Mouse (Mus musculus): ENCODE measurements around the gene Rab1a. TPM values are rescaled to one million over a fixed set of nuclear protein-coding genes. Genes with fewer than 3 reads are reported as not detected.

Rab1a gene
- polyA plus RNA-seq, 1 experiment from 2014 or later: 216 TPM

GRCm38 (mm10) chr11:20187271-20187670 lies 14.0 kb upstream of the Rab1a start:
- H3K9me3 ChIP-seq (ENCODE audit: control insufficient read depth, low read length): no peaks in the 10 kb centered on the region
- H3K4me3 ChIP-seq (ENCODE audit: low read depth, low read length): no peak overlapping the region
- 72% methylated on average over 6 of the region's 6 CpGs for WGBS
- H3K9ac ChIP-seq (ENCODE audit: low read length): no peak overlapping the region
- no peaks in the 10 kb centered on the region for H3K36me3 ChIP-seq (ENCODE audit: control insufficient read depth, insufficient read depth, low read length)
- no peak for DNase-seq (ENCODE audit: low spot score)
- no peaks in the 10 kb centered on the region for H3K4me1 ChIP-seq (replicated peaks; ENCODE audit: control insufficient read depth, insufficient read depth, low read length)
- H3K27ac ChIP-seq (ENCODE audit: low read depth): no peak overlapping the region
- no peak overlapping the region for H3K4me2 ChIP-seq (ENCODE audit: low read length)
- no peaks in the 10 kb centered on the region for H3K27me3 ChIP-seq (replicated peaks; ENCODE audit: control insufficient read depth, insufficient read depth, low read length)
- ATAC-seq (replicated peaks; ENCODE audit: low FRiP score, low TSS enrichment, low read depth): no peak

GRCm38 (mm10) chr11:20193100-20193736 lies 8.0 kb upstream of the Rab1a start:
- Histone ChIP-seq H3K4me3 (ENCODE audit: low read depth, low read length) (no peak overlapping the region), H3K9ac (ENCODE audit: low read length) (no peak overlapping the region), H3K36me3 (ENCODE audit: control insufficient read depth, insufficient read depth, low read length) (no peaks in the 10 kb centered on the region), H3K27me3 (replicated peaks; ENCODE audit: control insufficient read depth, insufficient read depth, low read length) (no peaks in the 10 kb centered on the region), H3K4me1 (replicated peaks; ENCODE audit: control insufficient read depth, insufficient read depth, low read length) (no peaks in the 10 kb centered on the region), H3K9me3 (ENCODE audit: control insufficient read depth, low read length) (no peaks in the 10 kb centered on the region), H3K4me2 (ENCODE audit: low read length) (no peak overlapping the region), H3K27ac (ENCODE audit: low read depth) (no peak overlapping the region)
- ATAC-seq (replicated peaks; ENCODE audit: low FRiP score, low TSS enrichment, low read depth) (no peak), DNase-seq (ENCODE audit: low spot score) (no peak)
- WGBS: 87% methylated on average over 4 of the region's 4 CpGs

GRCm38 (mm10) chr11:20201661-20202101 lies 449 bp downstream of the Rab1a start:
- H3K4me3 ChIP-seq (ENCODE audit: low read depth, low read length): peak overlapping the region; percentile 71
- H3K27me3 ChIP-seq (replicated peaks; ENCODE audit: control insufficient read depth, insufficient read depth, low read length): no peaks in the 10 kb centered on the region
- H3K9ac ChIP-seq (ENCODE audit: low read length): peak overlapping the region; percentile 95
- ATAC-seq (replicated peaks; ENCODE audit: low FRiP score, low TSS enrichment, low read depth) (peak; percentile 10), DNase-seq (ENCODE audit: low spot score) (no peak)
- no peaks in the 10 kb centered on the region for H3K9me3 ChIP-seq (ENCODE audit: control insufficient read depth, low read length)
- peak overlapping the region; percentile 91 for H3K4me2 ChIP-seq (ENCODE audit: low read length)
- no peaks in the 10 kb centered on the region for H3K36me3 ChIP-seq (ENCODE audit: control insufficient read depth, insufficient read depth, low read length)
- WGBS: 2% methylated on average over 40 of the region's 40 CpGs
- H3K4me1 ChIP-seq (replicated peaks; ENCODE audit: control insufficient read depth, insufficient read depth, low read length): peaks cover 27% of the 10 kb centered on the region
- peak overlapping the region; percentile 96 for H3K27ac ChIP-seq (ENCODE audit: low read depth)

GRCm38 (mm10) chr11:20202299-20203011 lies 1.2 kb downstream of the Rab1a start:
- H3K9ac ChIP-seq (ENCODE audit: low read length): peak overlapping the region; percentile 95
- H3K4me1 ChIP-seq (replicated peaks; ENCODE audit: control insufficient read depth, insufficient read depth, low read length): peaks cover 27% of the 10 kb centered on the region
- ATAC-seq (replicated peaks; ENCODE audit: low FRiP score, low TSS enrichment, low read depth) (no peak), DNase-seq (ENCODE audit: low spot score) (no peak)
- H3K9me3 ChIP-seq (ENCODE audit: control insufficient read depth, low read length): no peaks in the 10 kb centered on the region
- WGBS: 47% methylated on average over 7 of the region's 7 CpGs
- H3K27me3 ChIP-seq (replicated peaks; ENCODE audit: control insufficient read depth, insufficient read depth, low read length): no peaks in the 10 kb centered on the region
- H3K4me3 ChIP-seq (ENCODE audit: low read depth, low read length): peak overlapping the region; percentile 71
- peak overlapping the region; percentile 91 for H3K4me2 ChIP-seq (ENCODE audit: low read length)
- H3K36me3 ChIP-seq (ENCODE audit: control insufficient read depth, insufficient read depth, low read length): no peaks in the 10 kb centered on the region
- H3K27ac ChIP-seq (ENCODE audit: low read depth): peak overlapping the region; percentile 96; the same call in 1 of the 2 replicates

GRCm38 (mm10) chr11:20204321-20204720 lies 3.1 kb downstream of the Rab1a start:
- H3K27ac ChIP-seq (ENCODE audit: low read depth): no peak overlapping the region
- no peak overlapping the region for H3K4me2 ChIP-seq (ENCODE audit: low read length)

GRCm38 (mm10) chr11:20204870-20205446 lies 3.7 kb downstream of the Rab1a start:
- Histone ChIP-seq H3K4me3 (ENCODE audit: low read depth, low read length) (no peak overlapping the region), H3K27ac (ENCODE audit: low read depth) (no peak overlapping the region), H3K27me3 (replicated peaks; ENCODE audit: control insufficient read depth, insufficient read depth, low read length) (no peaks in the 10 kb centered on the region), H3K4me2 (ENCODE audit: low read length) (no peak overlapping the region), H3K4me1 (replicated peaks; ENCODE audit: control insufficient read depth, insufficient read depth, low read length) (peaks cover 27% of the 10 kb centered on the region), H3K36me3 (ENCODE audit: control insufficient read depth, insufficient read depth, low read length) (no peaks in the 10 kb centered on the region), H3K9ac (ENCODE audit: low read length) (no peak overlapping the region), H3K9me3 (ENCODE audit: control insufficient read depth, low read length) (no peaks in the 10 kb centered on the region)
- ATAC-seq (replicated peaks; ENCODE audit: low FRiP score, low TSS enrichment, low read depth) (no peak), DNase-seq (ENCODE audit: low spot score) (no peak)
- WGBS: 51% methylated on average over 9 of the region's 9 CpGs

More at GRCm38 (mm10) chr11:20204321-20204720, 3.1 kb downstream of the Rab1a start:
- ATAC-seq (replicated peaks; ENCODE audit: low FRiP score, low TSS enrichment, low read depth) (no peak), DNase-seq (ENCODE audit: low spot score) (no peak)
- no peak overlapping the region for H3K9ac ChIP-seq (ENCODE audit: low read length)
- H3K9me3 ChIP-seq (ENCODE audit: control insufficient read depth, low read length): no peaks in the 10 kb centered on the region
- H3K4me3 ChIP-seq (ENCODE audit: low read depth, low read length): no peak overlapping the region
- H3K4me1 ChIP-seq (replicated peaks; ENCODE audit: control insufficient read depth, insufficient read depth, low read length): peaks cover 27% of the 10 kb centered on the region
- no peaks in the 10 kb centered on the region for H3K36me3 ChIP-seq (ENCODE audit: control insufficient read depth, insufficient read depth, low read length)
- WGBS: 53% methylated on average over 2 of the region's 2 CpGs
- H3K27me3 ChIP-seq (replicated peaks; ENCODE audit: control insufficient read depth, insufficient read depth, low read length): no peaks in the 10 kb centered on the region

- H3K9ac ChIP-seq (ENCODE audit: low read length): no peak overlapping the region
- no peaks in the 10 kb centered on the region for H3K27me3 ChIP-seq (replicated peaks; ENCODE audit: control insufficient read depth, insufficient read depth, low read length)
- H3K9me3 ChIP-seq (ENCODE audit: control insufficient read depth, low read length): no peaks in the 10 kb centered on the region
- H3K27ac ChIP-seq (ENCODE audit: low read depth): no peak overlapping the region
- peaks cover 28% of the 10 kb centered on the region for H3K4me1 ChIP-seq (replicated peaks; ENCODE audit: control insufficient read depth, insufficient read depth, low read length)
- H3K4me2 ChIP-seq (ENCODE audit: low read length): no peak overlapping the region
- WGBS: 61% methylated on average over 4 of the region's 4 CpGs
- DNase-seq (ENCODE audit: low spot score) (no peak), ATAC-seq (replicated peaks; ENCODE audit: low FRiP score, low TSS enrichment, low read depth) (no peak)
- H3K4me3 ChIP-seq (ENCODE audit: low read depth, low read length): no peak overlapping the region
- H3K36me3 ChIP-seq (ENCODE audit: control insufficient read depth, insufficient read depth, low read length): no peaks in the 10 kb centered on the region
Measured at GRCm38 (mm10) chr11:20205538-20205937, 4.3 kb downstream of the Rab1a start.

- Histone ChIP-seq H3K9ac (ENCODE audit: low read length) (no peak overlapping the region), H3K36me3 (ENCODE audit: control insufficient read depth, insufficient read depth, low read length) (no peaks in the 10 kb centered on the region), H3K27ac (ENCODE audit: low read depth) (no peak overlapping the region), H3K4me3 (ENCODE audit: low read depth, low read length) (no peak overlapping the region), H3K4me1 (replicated peaks; ENCODE audit: control insufficient read depth, insufficient read depth, low read length) (peaks cover 31% of the 10 kb centered on the region), H3K4me2 (ENCODE audit: low read length) (no peak overlapping the region), H3K9me3 (ENCODE audit: control insufficient read depth, low read length) (no peaks in the 10 kb centered on the region), H3K27me3 (replicated peaks; ENCODE audit: control insufficient read depth, insufficient read depth, low read length) (no peaks in the 10 kb centered on the region)
- DNase-seq (ENCODE audit: low spot score) (no peak), ATAC-seq (replicated peaks; ENCODE audit: low FRiP score, low TSS enrichment, low read depth) (no peak)
- WGBS: 42% methylated on average over 2 of the region's 2 CpGs
Measured at GRCm38 (mm10) chr11:20206626-20207223, 5.5 kb downstream of the Rab1a start.
